Mouse (Mus musculus) heart, postnatal 14 days (tissue): ENCODE measurements around the gene Cyp1b1. TPM values are rescaled to one million over a fixed set of nuclear protein-coding genes. Genes with fewer than 3 reads are reported as not detected.

ENCODE experiments used
- DNase-seq, 2 experiments: peaks; one replicate each; pipeline ENCODE4 v3.0.0; 2021 to 2022
- intact Hi-C: fragments of 180-260 bp; cut with DNase I; formaldehyde crosslinking; loops from one replicate; pipeline ENCODE4 v1.15.1; 2025
- total RNA-seq, 2 experiments: library from RNA; stranded (reverse); gene quantifications; 2 replicates each; pipeline ENCODE4 v1.2.3; 2021

Cyp1b1 gene
- total RNA-seq, 2 experiments from 2014 or later, result 2.7 to 5.1 TPM

GRCm38 (mm10) chr17:79715649-79716143 lies 835 bp upstream of the Cyp1b1 start:
- peak; percentile 84 to 90 for DNase-seq
- intact Hi-C loops, result loop anchor here (2.0 to 5.0 kb wide), 3 partner anchors 52 to 603 kb away; no protein-coding TSS in a partner anchor

- intact Hi-C loops, result loop anchor here (2.0 kb wide), 1 partner anchor 54 kb away; no protein-coding TSS in a partner anchor
- peak in 1 of 2 experiments; percentile 6 for DNase-seq
Observed at GRCm38 (mm10) chr17:79714368-79714895, 429 bp downstream of the Cyp1b1 start.

GRCm38 (mm10) chr17:79713643-79714367 lies 1.1 kb downstream of the Cyp1b1 start:
- intact Hi-C loops, result loop anchor here (2.0 kb wide), 1 partner anchor 53 kb away; no protein-coding TSS in a partner anchor
- peak; percentile 40 to 54 for DNase-seq

GRCm38 (mm10) chr17:79713276-79713642 lies 1.6 kb downstream of the Cyp1b1 start:
- peak; percentile 11 to 12 for DNase-seq
- intact Hi-C loops, result no loop called here

GRCm38 (mm10) chr17:79712536-79712935 lies 2.3 kb downstream of the Cyp1b1 start:
- intact Hi-C loops, result no loop called here
- no peak for DNase-seq

GRCm38 (mm10) chr17:79711944-79712343 lies 2.9 kb downstream of the Cyp1b1 start:
- DNase-seq, result no peak
- intact Hi-C loops, result no loop called here

GRCm38 (mm10) chr17:79710246-79710842 lies 4.5 kb downstream of the Cyp1b1 start:
- no peak for DNase-seq
- intact Hi-C loops, result no loop called here

GRCm38 (mm10) chr17:79709718-79710117 lies 5.1 kb downstream of the Cyp1b1 start:
- DNase-seq, result no peak
- intact Hi-C loops, result no loop called here

- intact Hi-C loops, result no loop called here
- no peak for DNase-seq
Observed at GRCm38 (mm10) chr17:79708168-79708567, 6.7 kb downstream of the Cyp1b1 start.

- intact Hi-C loops, result no loop called here
- peak; percentile 9 to 23 for DNase-seq
Observed at GRCm38 (mm10) chr17:79705671-79706455, 9.0 kb downstream of the Cyp1b1 start.

GRCm38 (mm10) chr17:79700871-79701270 lies 14.0 kb downstream of the Cyp1b1 start:
- no peak for DNase-seq
- intact Hi-C loops, result no loop called here

GRCm38 (mm10) chr17:79699197-79699596 lies 15.7 kb downstream of the Cyp1b1 start:
- intact Hi-C loops, result loop anchor here (1.0 kb wide), 1 partner anchor 142 kb away; no protein-coding TSS in a partner anchor
- DNase-seq, result peak; percentile 10 to 30

- DNase-seq, result peak in 1 of 2 experiments; percentile 13
Observed at GRCm38 (mm10) chr17:79695541-79695940, 19.3 kb downstream of the Cyp1b1 start.

GRCm38 (mm10) chr17:79695106-79695505 lies 19.8 kb downstream of the Cyp1b1 start:
- intact Hi-C loops, result no loop called here
- DNase-seq, result peak in 1 of 2 experiments; percentile 12

More at GRCm38 (mm10) chr17:79695541-79695940, 19.3 kb downstream of the Cyp1b1 start:
- intact Hi-C loops, result no loop called here

GRCm38 (mm10) chr17:79670837-79671236 lies 44.0 kb downstream of the Cyp1b1 start:
- no peak for DNase-seq
- intact Hi-C loops, result no loop called here

GRCm38 (mm10) chr17:79664106-79664417 lies 50.8 kb downstream of the Cyp1b1 start:
- no peak for DNase-seq

GRCm38 (mm10) chr17:79663393-79664105 lies 51.3 kb downstream of the Cyp1b1 start:
- intact Hi-C loops, result no loop called here
- peak in 1 of 2 experiments; percentile 5 for DNase-seq

More at GRCm38 (mm10) chr17:79664106-79664417, 50.8 kb downstream of the Cyp1b1 start:
- intact Hi-C loops, result no loop called here

- intact Hi-C loops, result loop anchor here (1.0 to 2.0 kb wide), 2 partner anchors 53 to 178 kb away; partner anchors contain the start of gene Cyp1b1
- no peak for DNase-seq
Observed at GRCm38 (mm10) chr17:79661848-79662247, 53.0 kb downstream of the Cyp1b1 start.

GRCm38 (mm10) chr17:79661387-79661786 lies 53.5 kb downstream of the Cyp1b1 start:
- DNase-seq, result peak; percentile 68 to 79
- intact Hi-C loops, result loop anchor here (1.0 to 2.0 kb wide), 2 partner anchors 53 to 179 kb away; partner anchors contain the start of gene Cyp1b1

GRCm38 (mm10) chr17:79658863-79659262 lies 56.0 kb downstream of the Cyp1b1 start:
- intact Hi-C loops, result loop anchor here (10.0 kb wide), 1 partner anchor 346 kb away; no protein-coding TSS in a partner anchor
- no peak for DNase-seq
